Mouse (Mus musculus): ENCODE data around the gene Phactr3. TPM values are rescaled to one million over a fixed set of nuclear protein-coding genes. Genes with fewer than 3 reads are reported as not detected.

The Phactr3 gene
- polyA plus RNA-seq, 2 experiments = 0.48 to 0.55 TPM

DNA sequence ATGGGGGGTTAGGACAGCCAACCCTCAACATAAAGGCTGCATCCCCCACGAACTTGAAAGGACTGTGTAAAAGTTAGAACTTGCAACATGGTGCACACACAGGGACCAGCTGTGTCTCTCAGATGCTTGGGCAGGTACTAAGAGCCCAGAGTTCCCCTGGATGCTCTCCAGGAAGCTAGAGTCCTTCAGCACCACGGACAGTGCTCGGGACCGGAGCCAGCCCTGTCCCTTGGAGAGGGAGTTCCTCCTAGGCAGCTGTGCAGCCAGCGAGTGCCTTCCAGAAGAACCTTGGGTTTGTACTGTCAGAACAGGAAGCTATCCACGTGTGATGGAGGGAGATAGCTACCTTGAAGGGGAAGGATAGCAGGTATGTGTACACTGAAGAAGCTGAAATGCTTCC lies 158.4 kb downstream of the Phactr3 start:
- no peak for ATAC-seq (ENCODE audit: low FRiP score, low read depth)
- no peak overlapping the region for H3K9ac ChIP-seq (ENCODE audit: low read depth, low read length, severe bottlenecking)
- H3K4me3 ChIP-seq (replicated peaks; ENCODE audit: low read length) = no peak overlapping the region
- no peaks in the 10 kb centered on the region for H3K36me3 ChIP-seq (ENCODE audit: control insufficient read depth, insufficient read depth, low read length)
- H3K4me1 ChIP-seq (ENCODE audit: control insufficient read depth, insufficient read depth, low read length) = no peaks in the 10 kb centered on the region
- DNase-seq (ENCODE audit: low spot score) = peak; percentile 90
- no peak overlapping the region for H3K27ac ChIP-seq (replicated peaks; ENCODE audit: low read depth, low read length)
- TF ChIP-seq POLR2A (IDR thresholded peaks at IDR 0.05; ENCODE audit: borderline replicate concordance, extremely low read depth, insufficient read depth, insufficient read length) = no peak
- 7% methylated on average over 6 of the region's 6 CpGs for WGBS
- no peak overlapping the region for H3K4me2 ChIP-seq (replicated peaks; ENCODE audit: low read depth, low read length, severe bottlenecking)
- no peaks in the 10 kb centered on the region for H3K27me3 ChIP-seq (ENCODE audit: control insufficient read depth, insufficient read depth, low read length)
- no peaks in the 10 kb centered on the region for H3K9me3 ChIP-seq (ENCODE audit: control insufficient read depth, low read length)

DNA sequence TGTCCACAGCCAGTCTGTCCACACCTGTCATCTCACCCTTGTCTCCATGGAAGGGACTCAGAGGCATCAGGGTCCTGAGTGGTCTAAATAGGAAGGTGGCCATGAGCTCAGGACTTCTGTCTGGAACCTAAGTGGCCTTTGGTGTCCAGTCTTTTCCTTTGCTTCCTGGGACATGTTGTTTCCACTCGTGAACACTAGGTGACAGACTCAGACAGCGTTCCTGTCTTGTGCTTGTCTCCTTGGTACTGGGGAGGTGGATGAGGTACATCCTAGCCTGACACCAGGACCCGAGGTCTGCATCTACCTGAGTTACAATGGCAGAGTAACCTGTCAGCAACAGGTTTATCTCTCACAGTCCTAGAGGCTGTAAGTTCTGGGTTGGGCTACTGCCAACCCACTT lies 162.4 kb downstream of the Phactr3 start:
- no peak overlapping the region for H3K4me3 ChIP-seq (replicated peaks; ENCODE audit: low read length)
- H3K36me3 ChIP-seq (ENCODE audit: control insufficient read depth, insufficient read depth, low read length) = no peaks in the 10 kb centered on the region
- no peak for ATAC-seq (ENCODE audit: low FRiP score, low read depth)
- H3K9ac ChIP-seq (ENCODE audit: low read depth, low read length, severe bottlenecking) = no peak overlapping the region
- no peaks in the 10 kb centered on the region for H3K9me3 ChIP-seq (ENCODE audit: control insufficient read depth, low read length)
- no peak for TF ChIP-seq POLR2A (IDR thresholded peaks at IDR 0.05; ENCODE audit: borderline replicate concordance, extremely low read depth, insufficient read depth, insufficient read length)
- H3K27ac ChIP-seq (replicated peaks; ENCODE audit: low read depth, low read length) = no peak overlapping the region
- no peak overlapping the region for H3K4me2 ChIP-seq (replicated peaks; ENCODE audit: low read depth, low read length, severe bottlenecking)
- no peaks in the 10 kb centered on the region for H3K4me1 ChIP-seq (ENCODE audit: control insufficient read depth, insufficient read depth, low read length)
- no peak for DNase-seq (ENCODE audit: low spot score)
- H3K27me3 ChIP-seq (ENCODE audit: control insufficient read depth, insufficient read depth, low read length) = no peaks in the 10 kb centered on the region
- 57% methylated on average over 3 of the region's 3 CpGs for WGBS

DNA sequence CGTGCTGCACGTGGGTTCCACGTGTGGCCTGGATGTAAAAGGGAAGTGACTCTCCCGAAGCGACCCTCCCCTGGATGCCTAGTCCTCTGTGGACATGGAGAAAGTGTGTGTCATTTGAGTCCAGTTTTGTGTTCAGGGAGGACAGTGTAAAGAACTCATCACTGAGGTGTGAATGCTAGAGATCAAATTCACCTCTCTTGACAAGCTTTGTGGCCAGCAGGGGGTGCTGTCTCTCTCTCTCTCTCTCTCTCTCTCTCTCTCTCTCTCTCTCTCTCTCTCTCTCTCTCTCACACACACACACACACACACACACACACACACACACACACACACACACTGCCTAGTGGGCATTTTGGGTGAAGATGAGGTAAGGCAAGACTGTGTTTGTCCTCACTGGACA lies 168.5 kb downstream of the Phactr3 start:
- Histone ChIP-seq H3K4me1 (ENCODE audit: control insufficient read depth, insufficient read depth, low read length) (no peaks in the 10 kb centered on the region), H3K27ac (replicated peaks; ENCODE audit: low read depth, low read length) (no peak overlapping the region), H3K27me3 (ENCODE audit: control insufficient read depth, insufficient read depth, low read length) (no peaks in the 10 kb centered on the region), H3K4me3 (replicated peaks; ENCODE audit: low read length) (no peak overlapping the region), H3K4me2 (replicated peaks; ENCODE audit: low read depth, low read length, severe bottlenecking) (no peak overlapping the region), H3K9me3 (ENCODE audit: control insufficient read depth, low read length) (no peaks in the 10 kb centered on the region), H3K36me3 (ENCODE audit: control insufficient read depth, insufficient read depth, low read length) (no peaks in the 10 kb centered on the region), H3K9ac (ENCODE audit: low read depth, low read length, severe bottlenecking) (no peak overlapping the region)
- DNase-seq (ENCODE audit: low spot score) = peak; percentile 11
- 88% methylated on average over 5 of the region's 5 CpGs for WGBS
- TF ChIP-seq POLR2A (IDR thresholded peaks at IDR 0.05; ENCODE audit: borderline replicate concordance, extremely low read depth, insufficient read depth, insufficient read length) = no peak
- no peak for ATAC-seq (ENCODE audit: low FRiP score, low read depth)

DNA sequence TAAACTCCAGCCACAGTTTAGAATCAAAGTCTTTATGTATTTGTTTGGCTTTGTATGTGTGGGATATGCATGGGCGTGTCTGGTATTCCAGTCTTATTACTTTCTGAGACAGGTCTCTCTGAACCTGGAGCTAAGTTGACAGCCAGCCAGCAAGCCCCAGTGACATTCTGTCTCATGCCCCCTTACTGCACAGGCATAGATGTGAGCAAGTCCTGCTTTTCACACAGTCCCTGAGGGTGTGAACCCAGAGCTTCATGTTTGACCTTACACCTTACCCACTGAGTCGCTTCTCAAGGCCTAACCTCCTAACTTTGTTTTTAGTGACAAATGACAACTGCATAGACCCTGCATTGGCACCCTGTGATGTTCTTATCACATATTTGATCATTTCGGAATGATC lies 169.9 kb downstream of the Phactr3 start:
- Histone ChIP-seq H3K27ac (replicated peaks; ENCODE audit: low read depth, low read length) (no peak overlapping the region), H3K36me3 (ENCODE audit: control insufficient read depth, insufficient read depth, low read length) (no peaks in the 10 kb centered on the region), H3K4me2 (replicated peaks; ENCODE audit: low read depth, low read length, severe bottlenecking) (no peak overlapping the region), H3K9ac (ENCODE audit: low read depth, low read length, severe bottlenecking) (no peak overlapping the region), H3K4me1 (ENCODE audit: control insufficient read depth, insufficient read depth, low read length) (no peaks in the 10 kb centered on the region), H3K4me3 (replicated peaks; ENCODE audit: low read length) (no peak overlapping the region), H3K9me3 (ENCODE audit: control insufficient read depth, low read length) (no peaks in the 10 kb centered on the region), H3K27me3 (ENCODE audit: control insufficient read depth, insufficient read depth, low read length) (no peaks in the 10 kb centered on the region)
- ATAC-seq (ENCODE audit: low FRiP score, low read depth) (no peak), DNase-seq (ENCODE audit: low spot score) (no peak)
- TF ChIP-seq POLR2A (IDR thresholded peaks at IDR 0.05; ENCODE audit: borderline replicate concordance, extremely low read depth, insufficient read depth, insufficient read length) = no peak
- 84% methylated on average over 3 of the region's 3 CpGs for WGBS

- Histone ChIP-seq H3K4me1 (ENCODE audit: control insufficient read depth, insufficient read depth, low read length) (no peaks in the 10 kb centered on the region), H3K36me3 (ENCODE audit: control insufficient read depth, insufficient read depth, low read length) (no peaks in the 10 kb centered on the region), H3K27me3 (ENCODE audit: control insufficient read depth, insufficient read depth, low read length) (no peaks in the 10 kb centered on the region), H3K9me3 (ENCODE audit: control insufficient read depth, low read length) (no peaks in the 10 kb centered on the region), H3K4me2 (replicated peaks; ENCODE audit: low read depth, low read length, severe bottlenecking) (no peak overlapping the region), H3K9ac (ENCODE audit: low read depth, low read length, severe bottlenecking) (no peak overlapping the region), H3K27ac (replicated peaks; ENCODE audit: low read depth, low read length) (no peak overlapping the region), H3K4me3 (replicated peaks; ENCODE audit: low read length) (no peak overlapping the region)
- TF ChIP-seq POLR2A (IDR thresholded peaks at IDR 0.05; ENCODE audit: borderline replicate concordance, extremely low read depth, insufficient read depth, insufficient read length) = no peak
- DNase-seq (ENCODE audit: low spot score) (no peak), ATAC-seq (ENCODE audit: low FRiP score, low read depth) (no peak)
- WGBS = 75% methylated on average over 8 of the region's 8 CpGs
Observed at GRCm38 (mm10) chr2:178303453-178304187, 184.8 kb downstream of the Phactr3 start.
